Mouse (Mus musculus) B cell, adult 67 days (primary cell): ENCODE results near the gene Rpl5. TPM values are rescaled to one million over a fixed set of nuclear protein-coding genes. Genes with fewer than 3 reads are reported as not detected.

Experiments
- total RNA-seq, 2 experiments: library from RNA; stranded (reverse); gene quantifications; 4 replicates each; pipeline ENCODE4 v1.2.4; 2023

Rpl5 gene
- total RNA-seq: 100 to 1,000 TPM; 125 to 141 TPM

GRCm38 (mm10) chr5:107900206-107901013 lies at the start of gene Rpl5:
Gene Rpl5, plus strand, starts transcription at chr5:107900502.

DNA sequence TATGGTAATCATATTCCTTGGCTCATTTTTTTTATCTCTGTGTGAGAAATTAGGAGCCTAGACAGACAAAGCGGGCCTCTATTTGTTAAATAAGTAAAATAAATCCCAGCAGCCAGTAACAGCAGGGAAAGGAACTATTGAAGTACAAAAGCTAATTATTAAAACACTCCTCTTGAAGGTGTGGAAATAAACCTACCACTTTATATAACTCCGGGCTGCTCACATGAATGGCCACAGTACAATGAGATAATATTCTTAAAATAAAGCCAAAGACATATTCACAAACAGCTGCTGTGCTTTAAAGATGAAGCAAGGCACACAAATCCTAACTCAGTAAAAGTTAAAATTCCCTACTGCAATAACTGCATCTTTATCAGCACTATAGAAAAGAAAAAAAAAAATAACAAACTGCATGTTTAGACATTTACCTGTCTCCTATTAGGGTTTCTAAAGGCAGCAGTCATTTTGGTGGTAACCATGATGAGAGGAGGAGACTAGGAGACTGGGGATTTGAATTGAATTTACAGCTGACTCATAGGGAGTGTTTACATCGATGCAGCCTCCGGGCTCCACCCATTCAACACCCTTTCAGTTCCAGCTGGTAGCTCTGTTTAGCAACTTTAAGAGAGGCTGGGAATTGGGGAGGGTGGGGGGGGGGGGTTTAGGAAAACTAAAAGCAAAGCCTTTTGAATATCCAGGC lies 25.6 kb upstream of the Rpl5 start, which contains the start of gene Evi5:
Evi5 (minus strand) TSS at position 547 of the 700 bp plus-strand sequence.

Other genes with a start within 250 kb of the Rpl5 start
- gene Gfi1, start 174.5 kb upstream of the Rpl5 start, total RNA-seq: 10 to 100 TPM; 17.1 to 26.3 TPM
- gene Ube2d2b, start 70.4 kb upstream of the Rpl5 start, total RNA-seq: not detected
- gene Evi5, start 25.4 kb upstream of the Rpl5 start, total RNA-seq: 10 to 100 TPM; 19.6 to 20.7 TPM
- gene Fam69a, start 86.6 kb downstream of the Rpl5 start, total RNA-seq: 10 to 100 TPM; 63.1 to 70.5 TPM
- gene Mtf2, start 165.2 kb downstream of the Rpl5 start, total RNA-seq: 10 to 100 TPM; 84.6 to 93.2 TPM
- 10 to 100 TPM; 72.1 to 76.4 TPM for gene Tmed5, start 232.1 kb downstream of the Rpl5 start, total RNA-seq
- 1 to 10 TPM; 2.1 to 4.0 TPM for gene Ccdc18, start 232.4 kb downstream of the Rpl5 start, total RNA-seq